Mouse (Mus musculus) forebrain, embryonic 13.5 days (tissue): ENCODE measurements around the gene Creb5. TPM values are rescaled to one million over a fixed set of nuclear protein-coding genes. Genes with fewer than 3 reads are reported as not detected.

Experiments used
- ATAC-seq: fragments of 200-750 bp; cut with Nextera tagmentation; 2 replicates; pipeline ENCODE4 v1.8.0; 2017
- H3K27ac ChIP-seq: fragments of 300-500 bp; sonication (generic); 2 replicates; pipeline ENCODE4 v1.5.1; 2015; ENCODE audit warnings: inconsistent platforms, mild to moderate bottlenecking, moderate library complexity
- H3K27me3 ChIP-seq: fragments of 300-500 bp; sonication (generic); 2 replicates; pipeline ENCODE4 v1.6.1; 2015; ENCODE audit warnings: mild to moderate bottlenecking, inconsistent platforms
- H3K36me3 ChIP-seq: fragments of 300-500 bp; sonication (generic); 2 replicates; pipeline ENCODE4 v1.6.1; 2015; ENCODE audit warnings: mild to moderate bottlenecking, inconsistent platforms; ENCODE audit not compliant: poor library complexity, severe bottlenecking
- H3K4me1 ChIP-seq: fragments of 300-500 bp; sonication (generic); 2 replicates; pipeline ENCODE4 v1.6.1; 2015; ENCODE audit warnings: inconsistent platforms
- H3K4me2 ChIP-seq: fragments of 300-500 bp; sonication (generic); 2 replicates; pipeline ENCODE4 v1.6.1; 2015; ENCODE audit warnings: inconsistent platforms, mild to moderate bottlenecking, moderate library complexity
- H3K4me3 ChIP-seq: fragments of 300-500 bp; sonication (generic); 2 replicates; pipeline ENCODE4 v1.5.1; 2015; ENCODE audit warnings: mild to moderate bottlenecking, inconsistent platforms
- H3K9ac ChIP-seq: fragments of 300-500 bp; sonication (generic); 2 replicates; pipeline ENCODE4 v1.6.1; 2015; ENCODE audit warnings: mild to moderate bottlenecking, inconsistent platforms
- H3K9me3 ChIP-seq: fragments of 300-500 bp; sonication (generic); replicated peaks from 2 replicates; pipeline ENCODE4 v1.6.1; 2016; ENCODE audit warnings: inconsistent platforms
- WGBS: fragments of 180-500 bp; shearing (Covaris S2); methylation state at CpG from one replicate; pipeline ENCODE4 v1.1.7; 2015; 5-methylcytosine and 5-hydroxymethylcytosine counted together
- polyA plus RNA-seq: library from polyadenylated mRNA; unstranded; fragments of >200 nt; fragmentation: Nextera tagmentation; extraction: Ambion mirVana; gene quantifications from 2 replicates; pipeline ENCODE4 v1.2.1, GENCODE M21; 2015

Gene Creb5
- polyA plus RNA-seq, 1 experiment from 2014 or later: 31.7 TPM

DNA sequence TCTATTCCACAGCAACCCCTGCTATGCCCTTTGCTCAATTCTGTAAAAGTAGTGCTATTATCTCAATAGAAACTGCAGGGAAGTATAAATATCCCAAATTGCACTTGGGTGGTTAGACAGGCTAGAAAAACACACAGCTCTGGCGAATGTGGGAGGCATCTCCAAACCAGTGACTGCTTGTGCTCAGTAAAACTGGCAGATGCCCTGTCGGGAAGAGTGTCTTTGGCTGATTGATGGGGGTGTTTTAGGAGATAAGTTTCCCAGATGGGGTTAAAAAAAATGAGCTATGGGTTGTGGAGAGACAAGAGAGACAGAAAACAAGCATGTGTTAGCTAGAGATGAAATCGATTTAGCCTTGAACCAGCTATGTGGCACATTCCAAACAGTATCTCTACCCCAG lies 163.4 kb downstream of the Creb5 start:
- H3K9ac ChIP-seq: no peak overlapping the region
- no peak overlapping the region for H3K27ac ChIP-seq
- no peaks in the 10 kb centered on the region for H3K27me3 ChIP-seq
- WGBS: 74% methylated on average over 3 of the region's 3 CpGs
- H3K9me3 ChIP-seq: no peaks in the 10 kb centered on the region
- H3K4me3 ChIP-seq: no peak overlapping the region
- H3K4me2 ChIP-seq: no peak overlapping the region
- H3K4me1 ChIP-seq: peaks cover 39% of the 10 kb centered on the region
- ATAC-seq: no peak; the same call in 1 of the 2 replicates
- H3K36me3 ChIP-seq: peaks cover 5% of the 10 kb centered on the region; the same call in 1 of the 2 replicates

DNA sequence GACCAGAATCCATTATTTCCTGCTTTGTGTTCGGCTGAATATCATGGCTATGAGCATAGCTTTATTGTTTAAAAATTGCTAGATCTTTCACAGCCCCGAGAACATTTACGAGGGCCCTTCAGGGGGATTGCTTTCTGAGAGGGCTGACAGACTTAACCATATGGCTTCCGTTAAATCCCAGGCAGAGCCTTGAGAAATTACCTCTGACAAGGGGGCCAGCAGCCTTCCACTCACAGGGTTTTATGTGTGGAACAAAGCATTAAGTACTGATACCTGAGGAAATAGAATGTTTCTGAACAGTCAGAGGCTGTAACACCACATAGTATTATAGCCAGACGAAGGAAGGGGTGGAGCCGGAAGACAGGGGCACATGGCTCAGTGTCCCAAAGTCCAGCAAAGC lies 165.2 kb downstream of the Creb5 start:
- no peak overlapping the region for H3K27ac ChIP-seq
- no peak overlapping the region for H3K9ac ChIP-seq
- no peak for ATAC-seq
- no peak overlapping the region for H3K4me3 ChIP-seq
- H3K27me3 ChIP-seq: no peaks in the 10 kb centered on the region
- no peaks in the 10 kb centered on the region for H3K9me3 ChIP-seq
- peaks cover 39% of the 10 kb centered on the region for H3K4me1 ChIP-seq
- peaks cover 5% of the 10 kb centered on the region; the same call in 1 of the 2 replicates for H3K36me3 ChIP-seq
- 62% methylated on average over 6 of the region's 6 CpGs for WGBS
- H3K4me2 ChIP-seq: no peak overlapping the region

DNA sequence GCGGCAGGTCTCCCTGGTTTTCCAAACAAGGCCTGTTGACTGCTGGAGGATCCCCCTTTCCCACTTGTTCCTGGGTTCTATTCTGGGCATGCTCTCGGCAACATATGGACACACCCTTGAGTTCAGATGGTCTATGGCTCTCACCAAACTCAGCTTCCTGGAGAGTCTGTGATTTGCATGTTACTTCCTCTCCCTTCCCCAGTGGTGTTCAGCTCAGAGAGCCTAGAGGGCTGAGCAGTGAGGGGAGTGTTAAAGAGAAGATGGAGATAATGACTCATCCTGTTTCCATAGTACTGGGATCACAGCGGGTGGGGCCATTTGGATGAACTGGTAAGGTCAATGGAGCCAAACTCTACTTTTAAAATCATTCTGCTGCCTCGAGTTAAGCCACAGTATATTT lies 168.4 kb downstream of the Creb5 start:
- Histone ChIP-seq H3K27me3 (no peaks in the 10 kb centered on the region), H3K27ac (no peak overlapping the region), H3K4me2 (no peak overlapping the region), H3K4me3 (no peak overlapping the region), H3K4me1 (peaks cover 26% of the 10 kb centered on the region; the same call in 1 of the 2 replicates), H3K9me3 (no peaks in the 10 kb centered on the region), H3K9ac (no peak overlapping the region), H3K36me3 (0 out of 2 replicates have a peak, but pooled peaks cover 5% of the 10 kb centered on the region)
- 81% methylated on average over 4 of the region's 4 CpGs for WGBS
- no peak for ATAC-seq

DNA sequence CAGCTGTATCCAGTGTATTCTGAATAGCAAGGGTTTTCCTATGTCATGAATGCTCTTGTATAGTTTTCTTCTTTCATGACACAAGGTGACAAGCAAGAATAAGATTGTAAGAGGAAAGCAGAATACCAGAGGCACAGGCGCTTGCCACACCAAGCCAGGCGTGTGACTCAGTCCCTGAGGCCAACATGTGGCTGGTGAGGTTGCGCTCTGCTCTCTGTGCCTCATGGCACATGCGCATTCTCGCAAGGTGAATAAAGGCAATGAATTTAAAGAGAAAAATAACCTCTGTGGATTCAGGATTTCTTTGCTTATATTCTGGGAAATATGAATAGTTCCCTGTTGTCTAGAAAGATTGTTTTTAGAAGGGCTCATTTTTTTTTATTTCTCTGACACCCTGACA lies 169.0 kb downstream of the Creb5 start:
- 91% methylated on average over 5 of the region's 5 CpGs for WGBS
- H3K36me3 ChIP-seq: 0 out of 2 replicates have a peak, but pooled peaks cover 5% of the 10 kb centered on the region
- H3K27ac ChIP-seq: no peak overlapping the region
- no peaks in the 10 kb centered on the region for H3K27me3 ChIP-seq
- no peak for ATAC-seq
- H3K9me3 ChIP-seq: no peaks in the 10 kb centered on the region
- peaks cover 20% of the 10 kb centered on the region; the same call in 1 of the 2 replicates for H3K4me1 ChIP-seq
- no peak overlapping the region for H3K4me2 ChIP-seq
- no peak overlapping the region for H3K9ac ChIP-seq
- no peak overlapping the region for H3K4me3 ChIP-seq

DNA sequence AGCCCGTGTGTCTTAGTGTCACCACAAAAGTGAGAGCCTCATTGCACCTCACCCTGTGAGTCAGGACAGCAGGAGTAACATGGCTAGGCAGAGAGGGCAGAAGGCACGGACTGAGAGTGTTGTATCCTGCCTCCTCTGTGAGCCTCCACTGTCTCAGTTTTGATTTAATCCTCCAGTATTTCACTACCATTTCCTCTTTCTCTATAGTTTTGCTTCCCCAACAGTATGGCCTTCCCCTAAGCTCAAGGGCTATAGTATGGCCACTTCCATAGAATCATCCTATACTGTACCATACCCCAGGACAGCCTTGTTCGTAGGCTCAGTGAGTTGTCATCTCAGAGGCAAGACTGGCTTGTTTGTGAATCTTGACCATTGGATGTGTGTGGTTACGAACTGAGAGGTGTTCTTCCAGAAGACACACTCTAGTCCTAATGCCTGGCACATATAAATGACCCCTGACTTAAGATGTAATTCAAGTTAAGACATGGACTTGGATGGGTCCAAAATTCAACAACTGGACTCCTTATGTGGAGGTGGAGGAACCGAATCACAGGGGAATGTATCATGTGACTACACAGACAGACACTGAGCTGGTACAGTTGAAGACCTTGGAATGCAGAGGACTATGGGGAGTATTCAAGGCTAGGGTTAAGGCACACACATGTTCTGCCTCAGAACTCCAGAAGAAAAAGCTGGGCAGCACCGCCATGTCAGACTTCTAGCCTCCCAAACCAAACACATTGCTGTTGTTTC lies 173.1 kb downstream of the Creb5 start:
- Histone ChIP-seq H3K9me3 (no peaks in the 10 kb centered on the region), H3K4me2 (no peak overlapping the region), H3K27ac (no peak overlapping the region), H3K27me3 (no peaks in the 10 kb centered on the region), H3K4me3 (no peak overlapping the region), H3K36me3 (no peaks in the 10 kb centered on the region), H3K9ac (no peak overlapping the region), H3K4me1 (peaks cover 20% of the 10 kb centered on the region)
- ATAC-seq: no peak
- WGBS: 93% methylated on average over 6 of the region's 6 CpGs

DNA sequence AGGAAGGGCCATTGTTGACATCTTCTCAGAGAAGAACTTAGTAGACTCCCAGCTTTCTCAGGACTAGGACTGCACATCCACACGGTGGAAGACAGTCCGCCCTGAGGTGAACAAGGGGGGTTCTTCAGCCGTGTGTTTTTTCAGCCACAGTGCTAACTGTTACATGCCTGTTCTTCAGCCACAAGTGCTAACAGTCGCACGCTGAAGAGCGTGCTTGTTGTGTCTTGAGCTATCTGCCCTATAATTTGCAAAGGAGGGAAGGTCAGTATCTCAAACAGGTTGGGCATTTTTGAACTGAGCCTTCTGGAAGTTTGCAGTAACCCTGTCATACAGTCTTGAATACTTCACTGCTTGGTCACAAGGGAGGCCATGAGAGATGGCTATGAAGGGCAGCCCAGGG lies 174.0 kb downstream of the Creb5 start:
- H3K4me1 ChIP-seq: peaks cover 20% of the 10 kb centered on the region
- no peak for ATAC-seq

DNA sequence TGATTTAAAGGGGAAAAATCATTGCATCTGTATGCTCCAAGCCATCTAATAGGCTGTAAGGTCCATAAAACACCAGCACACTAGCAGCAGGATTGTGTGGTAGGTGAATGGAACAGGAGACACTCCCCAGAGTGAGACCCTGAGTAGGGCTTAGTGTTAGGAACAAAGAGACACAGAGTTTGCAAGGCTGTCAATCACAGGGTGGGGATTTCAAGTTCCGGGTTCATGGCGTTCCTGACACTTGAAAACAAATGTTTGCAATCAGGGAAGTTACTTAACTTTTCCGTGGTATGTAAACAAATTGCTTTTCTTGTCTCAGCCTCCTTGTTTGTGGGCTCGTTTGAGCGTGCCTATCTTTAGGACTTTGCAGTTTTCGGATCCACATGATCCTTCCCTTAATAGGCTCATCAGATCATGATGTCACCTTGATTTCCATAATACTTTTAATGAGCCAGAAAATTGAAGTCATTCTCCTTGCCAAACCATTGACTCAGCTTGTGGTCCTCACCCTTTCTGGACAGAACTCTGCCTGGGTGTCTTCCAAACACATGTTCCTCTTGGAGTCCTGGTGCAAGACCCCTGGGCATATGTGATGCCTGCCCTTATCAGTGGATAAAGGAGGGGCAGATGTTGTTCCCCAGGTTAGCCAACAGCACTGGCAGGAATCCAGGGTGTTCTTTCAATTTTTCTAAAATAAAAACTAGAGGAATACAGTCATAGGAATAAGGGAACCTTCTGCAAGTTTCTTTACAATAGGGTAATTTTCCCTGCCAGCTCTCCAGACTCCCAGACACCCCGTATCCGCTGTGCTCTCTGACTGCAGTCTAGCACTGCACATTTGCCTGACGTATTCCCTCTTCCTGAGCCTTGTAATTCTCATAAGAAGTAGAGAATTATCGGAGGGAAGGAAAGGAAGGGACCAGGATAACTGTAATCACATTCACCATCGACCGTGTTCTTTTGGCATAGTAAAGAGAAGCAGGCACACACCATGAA lies 175.0 kb downstream of the Creb5 start:
- ATAC-seq: no peak
- Histone ChIP-seq H3K9ac (no peak overlapping the region), H3K4me1 (peaks cover 20% of the 10 kb centered on the region), H3K9me3 (no peaks in the 10 kb centered on the region), H3K4me2 (no peak overlapping the region), H3K36me3 (no peaks in the 10 kb centered on the region), H3K4me3 (no peak overlapping the region), H3K27ac (no peak overlapping the region), H3K27me3 (no peaks in the 10 kb centered on the region)
- WGBS: 54% methylated on average over 12 of the region's 12 CpGs

More for the DNA sequence above, 174.0 kb downstream of the Creb5 start:
- WGBS: 91% methylated on average over 6 of the region's 6 CpGs
- H3K9ac ChIP-seq: no peak overlapping the region
- H3K9me3 ChIP-seq: no peaks in the 10 kb centered on the region
- no peak overlapping the region for H3K27ac ChIP-seq
- H3K36me3 ChIP-seq: no peaks in the 10 kb centered on the region
- H3K27me3 ChIP-seq: no peaks in the 10 kb centered on the region
- H3K4me3 ChIP-seq: no peak overlapping the region
- H3K4me2 ChIP-seq: no peak overlapping the region

DNA sequence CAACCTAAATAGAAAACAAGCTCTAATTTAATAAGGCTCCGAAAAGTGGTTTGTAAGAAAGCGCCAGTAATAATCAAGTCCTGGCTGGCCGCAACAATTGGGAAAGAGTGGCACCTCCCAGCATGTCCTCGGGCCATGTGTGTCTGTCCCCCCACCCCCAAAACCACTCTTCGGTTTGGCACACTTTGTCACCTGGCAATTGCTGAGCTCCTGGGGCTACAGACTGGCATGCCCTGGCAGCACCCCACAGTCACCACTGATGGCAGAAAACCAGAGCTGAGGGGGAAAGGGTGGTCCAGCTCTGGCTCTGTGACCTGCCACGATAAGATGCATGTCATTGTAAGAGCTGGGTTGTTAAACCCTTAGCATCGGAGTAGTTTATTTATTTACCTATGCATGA lies 175.7 kb downstream of the Creb5 start:
- ATAC-seq: no peak
- H3K27ac ChIP-seq: no peak overlapping the region

DNA sequence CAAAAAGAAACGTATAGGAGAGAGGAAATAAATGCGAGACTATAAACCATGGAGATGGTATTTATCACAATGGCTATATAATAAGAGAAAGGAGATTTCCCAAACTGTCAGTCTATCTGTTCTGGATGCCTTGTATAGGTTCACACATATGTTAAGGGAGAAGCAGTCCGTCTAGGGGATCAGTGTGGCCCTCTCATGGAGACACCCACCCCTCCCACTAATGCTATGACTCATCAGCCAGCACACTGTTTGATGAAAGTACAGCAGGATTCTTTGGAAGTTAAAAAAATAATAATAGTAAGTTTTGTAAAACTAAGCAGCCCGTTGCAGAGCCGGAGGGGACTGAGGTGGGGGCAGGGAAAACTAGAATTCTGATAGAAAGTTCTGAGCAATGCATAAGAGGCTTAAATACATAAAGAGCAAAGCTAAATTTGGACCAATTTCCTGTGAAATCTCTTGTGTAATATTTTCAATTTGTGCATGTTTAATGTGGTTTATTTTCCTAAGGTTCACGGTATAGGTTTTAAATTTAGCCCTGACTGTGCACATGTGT lies 176.3 kb downstream of the Creb5 start:
- Histone ChIP-seq H3K27ac (no peak overlapping the region), H3K36me3 (no peaks in the 10 kb centered on the region), H3K27me3 (no peaks in the 10 kb centered on the region), H3K4me3 (no peak overlapping the region), H3K4me1 (peaks cover 20% of the 10 kb centered on the region), H3K9ac (no peak overlapping the region), H3K9me3 (no peaks in the 10 kb centered on the region), H3K4me2 (no peak overlapping the region)
- no peak for ATAC-seq
- 67% methylated on average over 6 of the region's 6 CpGs for WGBS

More for the DNA sequence above, 175.7 kb downstream of the Creb5 start:
- Histone ChIP-seq H3K9me3 (no peaks in the 10 kb centered on the region), H3K4me1 (peaks cover 20% of the 10 kb centered on the region), H3K27me3 (no peaks in the 10 kb centered on the region), H3K4me2 (no peak overlapping the region), H3K36me3 (no peaks in the 10 kb centered on the region), H3K9ac (no peak overlapping the region), H3K4me3 (no peak overlapping the region)
- 61% methylated on average over 7 of the region's 7 CpGs for WGBS

DNA sequence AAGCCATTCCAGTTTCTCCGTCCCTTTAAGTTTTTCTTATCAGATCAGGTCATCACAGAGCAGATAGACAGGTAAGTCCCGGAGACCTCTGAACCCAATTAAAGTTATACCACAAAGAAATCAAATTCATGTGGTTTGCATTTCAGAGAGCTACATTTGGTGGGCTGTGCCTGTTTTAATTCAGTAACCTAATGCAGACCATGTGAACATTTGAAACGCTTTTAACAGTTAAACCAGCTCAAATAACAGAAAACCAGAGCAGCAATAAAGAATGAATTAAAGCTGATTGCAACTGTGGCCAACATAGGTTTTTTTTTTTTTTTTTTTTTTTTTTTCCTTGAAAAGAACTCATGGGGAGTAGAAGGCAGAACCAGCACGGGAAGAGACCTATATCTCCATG lies 182.1 kb downstream of the Creb5 start:
- no peaks in the 10 kb centered on the region for H3K9me3 ChIP-seq
- H3K4me3 ChIP-seq: no peak overlapping the region
- 0 out of 2 replicates have a peak, but pooled peaks cover 7% of the 10 kb centered on the region for H3K4me1 ChIP-seq
- no peak overlapping the region for H3K27ac ChIP-seq
- no peak overlapping the region for H3K4me2 ChIP-seq
- H3K27me3 ChIP-seq: no peaks in the 10 kb centered on the region
- ATAC-seq: no peak
- 87% methylated on average over 4 of the region's 4 CpGs for WGBS
- H3K36me3 ChIP-seq: no peaks in the 10 kb centered on the region
- H3K9ac ChIP-seq: no peak overlapping the region

DNA sequence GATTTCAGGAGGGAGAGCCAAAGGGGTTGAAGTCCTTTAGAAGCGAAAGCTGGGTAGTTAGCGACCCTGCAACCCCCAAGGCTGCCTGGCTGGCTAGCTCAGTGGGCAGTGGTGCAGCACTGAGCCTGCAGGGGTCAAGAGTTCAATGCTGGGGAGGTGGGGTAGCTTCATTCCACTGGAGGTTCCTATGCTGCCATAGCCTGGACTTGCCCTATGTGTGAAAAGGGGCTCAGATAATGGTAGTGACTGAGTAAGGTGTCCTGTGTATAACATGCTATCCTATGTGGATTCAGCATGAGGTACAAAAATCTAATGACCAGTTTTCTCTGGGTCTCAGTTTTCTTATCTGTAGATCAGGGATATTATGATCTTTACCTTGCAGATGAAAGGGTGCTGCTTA lies 182.6 kb downstream of the Creb5 start:
- Histone ChIP-seq H3K4me2 (no peak overlapping the region), H3K9ac (no peak overlapping the region), H3K36me3 (no peaks in the 10 kb centered on the region), H3K27me3 (no peaks in the 10 kb centered on the region), H3K4me1 (0 out of 2 replicates have a peak, but pooled peaks cover 7% of the 10 kb centered on the region), H3K27ac (no peak overlapping the region), H3K9me3 (no peaks in the 10 kb centered on the region), H3K4me3 (no peak overlapping the region)
- WGBS: 86% methylated on average over 2 of the region's 2 CpGs
- ATAC-seq: no peak

DNA sequence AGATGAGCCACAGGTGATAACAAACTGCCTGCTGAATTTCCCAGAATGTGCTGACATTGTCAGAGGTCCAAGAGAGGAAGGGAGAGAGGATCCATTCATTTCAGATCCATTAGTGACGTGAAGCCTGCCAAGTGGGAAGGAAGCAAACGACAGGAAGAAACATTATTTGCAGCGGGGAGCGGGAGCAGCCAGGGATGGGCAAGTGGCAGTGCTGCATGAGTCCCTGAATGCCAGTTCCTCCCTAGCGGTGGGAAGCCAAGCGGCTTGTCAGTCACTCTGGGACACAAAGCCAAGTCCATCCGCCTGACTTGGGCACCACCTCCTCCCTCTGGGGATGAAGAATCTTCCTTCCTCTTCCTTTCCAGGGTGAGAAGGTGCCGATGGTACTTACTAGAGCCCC lies 183.5 kb downstream of the Creb5 start:
- no peaks in the 10 kb centered on the region for H3K36me3 ChIP-seq
- H3K27ac ChIP-seq: no peak overlapping the region
- 57% methylated on average over 8 of the region's 8 CpGs for WGBS
- no peak overlapping the region for H3K4me3 ChIP-seq
- 0 out of 2 replicates have a peak, but pooled peaks cover 7% of the 10 kb centered on the region for H3K4me1 ChIP-seq
- no peaks in the 10 kb centered on the region for H3K27me3 ChIP-seq
- no peak overlapping the region for H3K4me2 ChIP-seq
- no peaks in the 10 kb centered on the region for H3K9me3 ChIP-seq
- H3K9ac ChIP-seq: no peak overlapping the region
- ATAC-seq: no peak
